Mouse (Mus musculus) adrenal gland, postnatal 10 days (tissue): Measurements from ENCODE around the gene Ehmt1. TPM values are rescaled to one million over a fixed set of nuclear protein-coding genes. Genes with fewer than 3 reads are reported as not detected.

Experiments used
- DNase-seq: peaks from one replicate; pipeline ENCODE4 v3.0.0; 2021; ENCODE audit warnings: mixed read lengths
- total RNA-seq, 2 experiments: library from RNA; stranded (reverse); gene quantifications; 2 replicates each; pipeline ENCODE4 v1.2.3; 2021

The Ehmt1 gene
- total RNA-seq, 2 experiments from 2014 or later, result 54.1 to 75.4 TPM

- no peak for DNase-seq
These were observed 7.2 kb downstream of the Ehmt1 start for GRCm38 (mm10) chr2:24912189-24912588.

GRCm38 (mm10) chr2:24910481-24910880 lies 8.9 kb downstream of the Ehmt1 start:
- no peak for DNase-seq

DNA sequence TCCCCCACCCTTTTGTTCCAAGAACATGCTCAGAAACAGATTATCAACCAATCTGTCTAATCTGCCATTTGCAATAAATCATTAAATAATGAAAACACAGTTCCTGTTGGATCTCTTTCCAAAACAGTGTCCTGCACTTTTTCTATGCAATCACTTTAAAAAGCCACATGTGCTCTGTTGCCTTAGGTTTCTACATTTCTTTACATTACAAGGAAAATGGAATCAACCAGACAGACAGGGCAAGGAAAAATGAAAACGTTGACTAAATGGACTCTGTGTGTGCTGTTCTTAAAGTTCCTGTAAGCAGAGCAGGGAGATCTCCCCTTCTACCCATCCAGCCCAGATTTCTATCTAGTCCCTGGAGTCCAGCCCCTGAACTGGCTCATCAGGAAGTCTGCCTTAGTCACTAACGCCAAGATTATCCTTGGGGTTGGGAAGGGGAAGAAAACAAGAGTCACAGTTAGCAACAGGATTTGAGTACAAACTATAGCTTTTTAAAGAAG lies 13.7 kb downstream of the Ehmt1 start:
- no peak for DNase-seq

DNA sequence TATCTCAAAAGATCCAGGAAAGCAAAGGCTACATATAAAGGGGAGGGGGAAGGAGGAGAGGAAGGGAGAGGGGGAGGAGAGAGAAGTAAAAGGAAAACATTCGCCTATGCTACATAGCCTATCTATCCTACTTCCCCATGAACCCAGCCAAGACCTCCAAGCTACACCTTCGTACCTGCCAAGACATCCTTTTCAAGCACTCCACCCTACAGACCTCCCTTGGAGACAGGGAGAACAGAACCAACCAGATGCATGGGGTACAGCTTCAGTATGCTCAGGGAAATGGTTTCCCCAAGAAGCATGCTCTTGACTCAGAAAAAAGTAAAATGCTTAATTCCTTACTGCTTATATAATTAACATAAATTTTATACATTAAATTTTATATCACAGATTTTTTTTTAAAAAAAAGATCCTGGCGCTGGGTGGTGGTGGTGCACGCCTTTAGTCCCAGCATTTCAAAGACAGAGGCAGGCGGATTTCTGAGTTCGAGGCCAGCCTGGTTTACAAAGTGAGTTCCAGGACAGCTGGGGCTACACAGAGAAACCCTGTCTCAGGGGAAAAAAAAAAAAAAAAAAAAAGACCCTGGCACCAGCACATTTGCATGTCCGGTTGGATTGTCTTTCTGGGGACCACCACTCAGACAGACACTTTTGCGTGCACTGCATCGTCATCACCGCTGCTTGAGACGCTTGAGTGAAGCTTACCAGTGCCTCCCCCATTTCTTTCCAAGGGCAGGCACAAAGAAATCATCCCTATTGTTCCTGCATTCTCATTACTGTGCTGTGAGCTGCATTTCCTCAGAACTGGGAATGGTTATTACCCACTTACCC lies 14.4 kb downstream of the Ehmt1 start:
- no peak for DNase-seq

DNA sequence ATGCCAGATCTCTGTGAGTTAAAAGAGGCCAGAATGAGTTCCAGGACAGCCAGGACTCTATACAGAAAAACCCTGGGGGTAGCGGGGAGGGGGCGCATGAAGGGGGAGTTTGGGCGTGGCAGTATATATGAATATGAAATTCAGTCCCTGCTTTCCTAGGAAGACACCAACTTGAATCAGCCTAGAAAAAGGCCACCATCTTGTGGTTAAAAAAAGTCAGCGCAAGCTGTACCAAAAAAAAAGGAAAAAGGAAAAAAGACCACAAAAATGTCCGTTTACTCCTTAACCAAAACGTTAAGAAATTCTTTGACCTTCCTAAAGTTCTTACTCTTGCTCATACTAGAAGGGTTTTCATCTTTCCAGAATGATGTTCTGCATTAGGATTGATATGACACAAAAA lies 16.4 kb downstream of the Ehmt1 start:
- no peak for DNase-seq

GRCm38 (mm10) chr2:24901055-24901454 lies 18.4 kb downstream of the Ehmt1 start:
- no peak for DNase-seq

DNA sequence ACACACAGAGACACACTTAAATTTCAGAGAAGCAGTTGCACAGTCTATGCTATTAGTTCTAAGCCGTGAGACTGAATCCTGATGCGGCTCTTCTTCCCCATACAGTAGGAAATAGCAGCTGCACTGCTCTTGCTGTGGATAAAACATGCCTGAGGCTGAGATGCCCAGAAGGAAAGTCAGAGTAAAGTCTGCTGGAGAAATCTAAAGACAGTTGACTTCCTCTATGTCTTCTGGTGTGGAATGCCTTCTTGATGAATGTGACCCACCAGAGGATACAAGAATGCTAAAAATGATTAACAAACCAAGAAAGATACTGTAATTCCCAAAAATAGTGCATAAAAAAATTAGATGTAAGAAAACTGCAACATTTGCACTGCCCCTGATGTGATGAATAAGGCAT lies 20.1 kb downstream of the Ehmt1 start:
- no peak for DNase-seq

DNA sequence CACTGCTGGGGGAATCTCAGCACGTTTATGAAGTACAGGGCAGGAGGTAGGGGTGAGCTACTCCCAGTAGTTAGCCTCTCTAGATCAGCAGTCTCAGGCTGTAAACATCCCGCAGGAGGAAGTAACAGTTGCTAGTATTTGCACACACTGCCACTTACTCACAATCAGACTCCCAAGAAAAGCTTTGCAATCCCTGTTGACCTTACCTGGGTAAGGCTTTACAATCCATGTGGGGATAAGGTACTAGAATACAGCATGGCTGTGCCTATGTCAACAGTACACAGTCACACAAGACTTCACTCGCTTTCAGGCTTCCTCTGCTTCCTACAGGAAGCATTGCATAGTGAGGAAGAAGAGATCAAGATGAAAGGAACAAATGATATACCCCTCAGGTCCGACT lies 22.7 kb downstream of the Ehmt1 start:
- DNase-seq, result no peak

- no peak for DNase-seq
These were observed 25.2 kb downstream of the Ehmt1 start for GRCm38 (mm10) chr2:24894211-24894610.

- DNase-seq, result no peak
These were observed 27.1 kb downstream of the Ehmt1 start for GRCm38 (mm10) chr2:24892318-24892717.

DNA sequence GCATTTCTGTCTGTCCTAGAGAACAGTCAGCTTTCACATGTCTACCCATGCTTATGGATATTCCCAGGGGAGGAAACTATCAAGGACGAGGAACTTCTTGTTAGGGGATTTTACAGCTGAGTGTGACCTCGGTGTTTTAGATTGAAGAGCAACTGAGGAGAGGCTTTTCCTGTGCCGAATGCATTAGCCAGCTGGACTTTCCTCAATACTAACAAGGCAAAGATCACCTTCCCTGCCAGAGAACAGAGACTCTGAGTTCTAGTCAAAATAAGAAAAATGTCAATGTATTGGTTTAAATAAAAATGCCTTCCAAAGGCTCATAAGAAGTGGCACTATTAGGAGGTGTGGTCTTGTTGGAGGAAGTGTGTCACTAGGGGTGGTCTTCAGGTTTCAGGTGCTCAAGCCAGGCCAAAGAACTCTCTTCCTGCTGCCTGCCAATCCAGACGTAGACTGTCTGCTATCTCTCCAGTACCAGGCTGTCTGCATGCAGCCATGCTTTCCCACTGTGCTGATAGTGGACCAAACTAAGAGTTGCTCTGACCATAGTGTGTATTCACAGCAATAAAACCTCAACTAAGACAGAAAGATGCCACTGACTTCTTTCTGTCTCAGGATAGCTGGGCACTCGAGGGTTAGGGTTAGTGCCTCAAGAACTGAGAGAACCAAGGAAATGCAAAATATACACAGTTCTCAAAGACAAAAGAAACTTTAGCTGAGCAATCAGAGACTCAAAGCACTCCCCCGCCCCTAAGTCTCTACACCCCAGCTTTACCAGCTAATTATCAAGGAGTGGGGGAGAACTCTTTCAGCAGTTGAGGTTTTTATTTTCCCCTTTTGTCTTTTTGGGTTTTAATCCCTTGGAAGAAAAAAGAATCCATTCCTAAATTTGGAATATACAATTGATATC lies 28.6 kb downstream of the Ehmt1 start:
- no peak for DNase-seq

DNA sequence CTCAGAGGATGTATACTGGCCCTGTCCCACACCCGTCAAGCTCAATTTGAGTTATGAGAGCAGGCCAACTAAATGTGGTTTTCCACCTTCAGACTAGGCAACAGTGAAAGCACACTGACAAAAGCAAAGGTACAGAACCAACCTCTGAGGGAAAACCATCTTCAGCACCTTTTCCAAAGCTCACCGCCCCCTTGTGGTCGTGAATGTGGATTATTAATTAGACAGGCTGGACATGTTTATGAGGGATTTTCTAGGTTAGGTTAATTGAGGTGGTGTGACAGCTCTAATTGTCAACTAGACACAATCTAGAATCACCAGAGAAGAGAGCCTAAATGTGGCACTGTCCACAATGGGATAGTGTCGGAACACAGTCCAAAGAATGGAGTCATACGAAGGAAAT lies 30.5 kb downstream of the Ehmt1 start:
- no peak for DNase-seq

- DNase-seq, result no peak
These were observed 38.7 kb downstream of the Ehmt1 start for GRCm38 (mm10) chr2:24880686-24881085.

GRCm38 (mm10) chr2:24870952-24871351 lies 48.5 kb downstream of the Ehmt1 start:
- DNase-seq, result no peak

DNA sequence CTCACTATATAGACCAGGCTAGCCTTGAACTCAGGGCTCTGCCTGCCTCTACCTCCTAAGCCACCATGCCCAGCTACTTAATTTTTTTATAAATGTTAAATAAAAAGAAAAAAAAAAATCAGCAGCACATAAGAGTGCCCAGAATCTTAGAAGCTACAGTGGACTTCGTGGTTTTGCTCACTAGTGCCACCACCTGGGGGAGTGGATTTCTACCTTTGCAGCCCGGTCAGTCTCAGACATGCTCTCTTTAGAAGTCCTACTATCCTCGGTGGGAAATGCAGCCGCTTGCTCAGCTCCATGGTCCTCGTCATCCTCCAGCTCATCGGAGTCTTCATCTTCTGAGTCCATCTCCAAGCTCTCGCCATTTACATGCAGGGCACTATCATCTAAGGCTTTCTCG lies 56.4 kb downstream of the Ehmt1 start:
- peak; percentile 46 for DNase-seq

DNA sequence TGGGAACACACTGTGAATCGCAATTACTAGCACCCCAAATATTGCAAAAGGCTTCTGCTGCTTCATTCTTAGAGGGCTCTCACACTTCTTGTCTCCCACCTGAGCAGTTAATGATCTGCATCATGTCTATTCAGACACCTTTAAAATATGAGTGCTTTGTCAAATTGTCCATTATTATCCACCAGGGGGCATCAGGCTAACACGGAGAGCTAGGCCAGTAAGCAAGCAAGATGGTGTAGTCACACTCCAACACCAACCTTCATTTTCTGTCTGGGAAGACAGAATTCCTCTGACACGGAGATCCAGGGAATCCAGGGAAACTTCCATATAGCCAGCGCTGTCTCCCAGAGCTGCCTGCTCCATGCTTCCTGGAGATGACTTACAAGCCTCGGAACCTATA lies 67.0 kb downstream of the Ehmt1 start:
- DNase-seq, result peak; percentile 24

DNA sequence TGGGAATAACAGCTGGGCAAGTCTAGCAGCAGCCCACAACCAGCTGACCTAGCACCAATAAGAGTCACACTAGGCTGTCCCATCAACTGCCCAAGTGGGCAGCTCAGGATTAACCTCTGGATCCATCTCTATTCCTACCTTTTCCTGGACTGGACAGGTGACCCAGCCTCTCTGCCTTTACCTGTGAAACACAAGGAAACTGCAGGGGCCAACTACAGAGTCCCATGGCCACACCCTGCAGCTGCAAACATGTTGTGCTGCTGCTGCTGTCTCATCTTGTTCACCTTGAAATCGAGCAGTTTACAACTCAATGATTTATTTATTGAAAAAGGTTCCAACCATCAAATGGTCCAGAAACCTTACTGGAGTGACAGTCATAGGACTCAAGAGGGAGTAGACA lies 72.9 kb downstream of the Ehmt1 start:
- DNase-seq, result no peak

DNA sequence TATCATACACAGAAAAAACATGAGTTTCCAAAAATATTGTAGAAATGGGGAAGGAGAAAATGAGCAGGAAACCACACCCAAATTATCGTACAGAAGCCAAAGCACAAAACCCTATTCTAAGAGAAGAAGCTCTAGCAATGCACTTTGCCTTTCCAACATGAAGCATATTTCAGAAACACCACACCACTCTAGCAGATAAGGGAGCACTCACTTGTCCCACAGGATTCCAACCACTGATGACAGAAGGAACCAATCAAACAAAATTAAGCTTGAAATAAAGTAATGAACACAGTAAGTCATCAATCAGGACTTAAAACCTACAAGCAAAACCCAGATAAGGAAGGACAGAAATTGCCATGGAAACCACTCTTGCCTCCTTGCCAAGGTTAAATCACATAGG lies 74.2 kb downstream of the Ehmt1 start:
- DNase-seq, result no peak

GRCm38 (mm10) chr2:24830614-24831013 lies 88.8 kb downstream of the Ehmt1 start:
- DNase-seq, result no peak

GRCm38 (mm10) chr2:24809746-24810145 lies 109.7 kb downstream of the Ehmt1 start:
- DNase-seq, result no peak

- DNase-seq, result no peak
These were observed 111.7 kb downstream of the Ehmt1 start for GRCm38 (mm10) chr2:24807691-24808090.

- no peak for DNase-seq
These were observed 112.4 kb downstream of the Ehmt1 start for GRCm38 (mm10) chr2:24807036-24807435.

DNA sequence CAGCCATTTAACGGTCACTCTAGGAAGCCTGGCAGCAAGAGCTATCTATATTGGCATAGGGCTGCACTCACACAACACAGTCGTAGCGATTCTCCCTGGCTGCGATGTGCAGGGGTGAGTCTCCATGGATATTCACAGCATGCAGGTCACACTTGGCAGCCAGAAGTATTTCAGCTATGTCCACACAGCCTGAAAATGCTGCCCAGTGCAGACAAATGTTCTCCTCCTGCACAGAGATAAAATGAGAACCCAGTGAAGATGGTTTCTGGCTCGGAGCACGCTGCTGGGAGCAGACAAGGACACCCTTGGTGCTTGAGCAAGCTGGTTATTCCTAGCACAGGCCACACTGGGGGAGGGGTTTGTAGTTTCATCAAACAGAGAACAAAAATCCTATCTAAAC lies 113.3 kb downstream of the Ehmt1 start:
- DNase-seq, result peak; percentile 3
